Mouse (Mus musculus): ENCODE measurements around the gene Clk2.

Gene Clk2

DNA sequence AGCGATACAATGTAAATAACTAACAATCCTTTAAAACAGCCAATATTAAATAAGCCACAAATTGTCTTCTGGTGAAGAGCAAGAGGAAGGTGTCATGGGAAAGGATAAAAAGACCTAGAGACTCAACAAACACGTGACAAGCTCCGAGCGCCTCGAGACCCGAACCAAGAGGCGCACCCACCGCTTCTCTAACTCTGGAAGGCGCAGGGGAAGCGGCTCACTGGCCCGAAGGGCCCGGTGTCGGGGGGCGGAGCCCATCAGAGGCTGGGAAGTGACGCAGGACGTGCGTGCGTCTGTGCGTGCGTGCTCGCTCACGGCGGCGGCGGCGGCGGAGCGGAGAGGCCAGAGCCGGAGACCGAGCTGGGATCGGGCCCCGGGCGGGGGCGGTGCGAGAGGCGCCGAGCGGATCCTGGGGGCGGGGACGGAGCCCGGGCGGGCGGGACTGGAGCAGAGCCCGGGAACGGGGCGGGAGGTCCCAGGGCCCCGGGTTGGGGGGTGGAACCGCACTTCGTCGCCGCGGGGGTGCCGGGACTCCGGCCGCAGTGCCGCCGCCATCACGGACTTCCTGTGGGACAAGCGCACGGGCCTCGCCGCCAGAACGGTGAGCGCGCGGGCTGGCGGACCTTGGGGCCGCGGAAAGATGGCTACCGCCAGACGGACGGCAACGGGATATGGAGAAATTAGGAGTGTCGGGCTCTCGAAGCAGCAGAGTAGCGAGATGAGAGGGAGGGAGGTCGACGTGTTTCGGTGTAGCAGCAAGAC is at the start of gene Clk2:
Gene Clk2 (plus strand): TSS at position 290 of the 762 bp plus-strand sequence.
- DNase-seq: peak; percentile 97

DNA sequence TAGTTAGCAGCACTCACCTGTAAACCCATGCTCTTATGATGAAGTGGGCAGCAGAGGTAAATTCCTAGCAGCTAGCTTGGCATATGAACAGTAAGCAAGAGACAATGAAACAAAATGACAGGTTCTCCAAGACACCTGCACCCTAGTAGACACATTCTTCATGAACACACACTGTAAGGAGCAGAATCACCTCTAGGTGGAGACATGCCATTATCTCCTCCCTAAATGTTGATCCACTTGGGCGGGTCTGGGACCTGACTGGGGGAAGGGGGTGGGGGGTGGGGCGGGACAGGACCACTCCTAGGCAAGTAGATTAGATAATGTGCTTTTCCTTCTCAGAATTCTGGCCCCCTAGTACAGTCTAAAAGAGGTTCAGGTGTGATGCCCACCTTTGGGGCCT is 49.1 kb upstream of the Clk2 start:
- DNase-seq: peak; percentile 53

GRCm38 (mm10) chr3:89123313-89123712 is 41.3 kb upstream of the Clk2 start:
- no peak for DNase-seq

DNA sequence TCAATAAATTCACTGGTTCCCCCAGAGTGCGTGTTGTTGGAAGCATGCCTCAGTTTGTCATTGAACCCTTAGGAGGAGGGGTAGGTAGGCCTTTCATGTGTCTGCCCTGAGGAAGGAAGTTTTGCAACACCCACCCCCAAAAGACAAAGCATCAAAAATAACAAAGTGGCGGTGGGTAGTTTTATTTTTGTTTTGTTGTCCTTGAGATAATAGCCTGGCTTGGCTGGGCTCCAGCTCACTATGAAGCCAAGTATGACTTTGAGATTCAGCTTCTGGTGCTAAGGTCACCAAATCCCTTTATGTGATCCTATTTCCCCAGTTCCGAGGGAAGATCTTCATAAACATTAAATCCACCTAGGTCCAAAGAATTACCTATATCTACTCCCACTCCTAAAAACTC is 40.4 kb upstream of the Clk2 start:
- DNase-seq: no peak

- no peak for DNase-seq
Observed at GRCm38 (mm10) chr3:89125981-89126380, 38.6 kb upstream of the Clk2 start.

DNA sequence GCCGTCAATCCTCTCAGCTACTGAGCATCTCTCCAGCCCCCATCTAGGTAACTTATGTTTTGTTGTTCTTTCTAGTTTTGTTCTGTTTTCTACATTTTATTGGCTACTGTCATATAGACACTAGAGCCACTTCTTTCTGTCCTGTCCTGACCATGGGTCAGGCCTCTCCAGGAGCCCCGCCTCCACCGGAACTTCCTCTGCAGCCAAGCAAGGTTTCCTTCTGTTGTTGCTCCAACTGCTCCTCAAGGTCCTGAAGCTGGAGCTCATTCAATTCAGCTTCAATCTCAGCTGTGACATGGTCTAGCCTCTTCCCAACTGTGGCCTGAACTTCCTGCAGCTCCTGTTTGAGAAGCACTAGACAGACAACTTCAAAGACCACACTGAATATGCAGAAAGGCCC is 34.7 kb upstream of the Clk2 start:
- DNase-seq: no peak

GRCm38 (mm10) chr3:89131816-89132215 is 32.8 kb upstream of the Clk2 start:
- DNase-seq: no peak

- DNase-seq: peak; percentile 15
Observed at GRCm38 (mm10) chr3:89132285-89133062, 32.1 kb upstream of the Clk2 start.

DNA sequence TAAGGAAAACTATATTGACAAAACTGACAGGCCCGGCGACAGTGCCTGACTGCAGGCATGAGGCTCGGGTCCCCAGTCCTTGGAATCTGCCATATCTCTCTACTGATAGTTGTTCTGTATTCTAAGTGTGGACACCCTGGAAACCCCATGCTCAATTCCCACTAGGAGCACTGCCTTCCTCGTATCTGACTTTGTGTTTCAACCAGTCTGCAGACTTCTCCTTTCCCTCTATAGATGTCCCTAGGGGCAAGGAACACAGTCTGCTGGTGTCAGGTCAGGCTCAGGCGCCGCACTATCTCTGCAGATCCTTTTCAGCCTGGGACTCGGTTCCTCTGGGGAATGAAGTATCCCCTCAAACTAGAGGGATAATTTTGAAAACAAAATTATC is 31.5 kb upstream of the Clk2 start:
- DNase-seq: no peak

DNA sequence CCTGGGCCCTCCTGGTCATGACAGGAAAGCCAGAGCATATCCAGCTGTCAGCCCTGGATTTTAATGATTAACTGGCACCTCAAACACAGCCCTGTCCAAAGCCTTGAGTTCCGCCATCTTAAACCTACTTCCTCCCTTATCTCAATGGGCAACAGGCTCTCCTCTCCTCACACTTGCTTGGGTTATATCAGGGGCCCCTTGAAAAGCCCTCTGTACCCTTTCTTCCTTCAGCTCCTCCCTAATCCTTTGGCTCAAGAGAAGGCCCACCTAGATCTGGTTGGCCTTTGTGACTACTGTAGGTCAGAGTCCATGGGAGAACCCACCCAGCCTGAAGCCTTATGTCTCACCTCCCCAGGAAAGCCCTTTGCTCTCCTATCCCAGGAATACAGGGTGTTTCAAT is 30.8 kb upstream of the Clk2 start:
- no peak for DNase-seq

DNA sequence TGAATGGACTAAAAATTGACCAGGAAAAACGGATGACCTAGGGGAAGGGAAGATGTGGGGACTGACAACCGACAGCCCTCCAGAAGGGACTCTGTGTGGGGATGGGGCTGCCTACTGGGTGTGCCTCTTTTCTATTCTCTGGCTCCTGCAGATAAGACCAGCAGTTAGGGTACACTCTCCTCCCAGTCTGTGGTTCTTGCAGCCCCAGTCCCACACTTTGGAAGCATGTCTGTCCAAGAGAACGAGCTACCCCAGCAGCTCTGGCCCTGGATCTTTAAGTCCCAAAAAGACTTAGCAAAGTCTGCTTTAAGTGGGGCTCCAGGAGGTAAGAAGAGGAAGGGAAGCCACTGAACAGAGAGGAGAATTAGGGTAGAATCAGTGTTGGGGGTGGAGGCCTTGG is 28.6 kb upstream of the Clk2 start, which contains the start of gene Pklr:
Gene Pklr (plus strand): TSS at position 185 of the 400 bp plus-strand sequence.
- DNase-seq: no peak

GRCm38 (mm10) chr3:89136365-89136764 is 28.2 kb upstream of the Clk2 start:
- peak; percentile 69 for DNase-seq

DNA sequence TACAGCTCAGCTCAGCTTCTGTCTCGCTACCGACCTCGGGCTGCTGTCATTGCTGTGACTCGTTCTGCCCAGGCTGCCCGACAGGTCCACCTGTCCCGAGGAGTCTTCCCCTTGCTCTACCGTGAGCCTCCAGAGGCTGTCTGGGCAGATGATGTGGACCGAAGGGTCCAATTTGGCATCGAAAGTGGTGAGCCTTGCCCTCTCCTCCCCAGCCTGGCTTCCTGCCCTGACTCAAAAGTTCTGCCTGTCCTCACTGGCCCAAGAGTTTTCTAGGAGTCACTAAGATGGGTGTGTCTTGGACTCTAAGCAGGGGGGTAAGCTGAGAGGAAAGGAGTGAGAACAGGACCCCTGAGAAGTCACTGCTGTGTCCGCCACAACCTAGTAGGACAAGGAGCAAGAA is 19.8 kb upstream of the Clk2 start:
- no peak for DNase-seq

- DNase-seq: no peak
Observed at GRCm38 (mm10) chr3:89145566-89145965, 19.0 kb upstream of the Clk2 start.

DNA sequence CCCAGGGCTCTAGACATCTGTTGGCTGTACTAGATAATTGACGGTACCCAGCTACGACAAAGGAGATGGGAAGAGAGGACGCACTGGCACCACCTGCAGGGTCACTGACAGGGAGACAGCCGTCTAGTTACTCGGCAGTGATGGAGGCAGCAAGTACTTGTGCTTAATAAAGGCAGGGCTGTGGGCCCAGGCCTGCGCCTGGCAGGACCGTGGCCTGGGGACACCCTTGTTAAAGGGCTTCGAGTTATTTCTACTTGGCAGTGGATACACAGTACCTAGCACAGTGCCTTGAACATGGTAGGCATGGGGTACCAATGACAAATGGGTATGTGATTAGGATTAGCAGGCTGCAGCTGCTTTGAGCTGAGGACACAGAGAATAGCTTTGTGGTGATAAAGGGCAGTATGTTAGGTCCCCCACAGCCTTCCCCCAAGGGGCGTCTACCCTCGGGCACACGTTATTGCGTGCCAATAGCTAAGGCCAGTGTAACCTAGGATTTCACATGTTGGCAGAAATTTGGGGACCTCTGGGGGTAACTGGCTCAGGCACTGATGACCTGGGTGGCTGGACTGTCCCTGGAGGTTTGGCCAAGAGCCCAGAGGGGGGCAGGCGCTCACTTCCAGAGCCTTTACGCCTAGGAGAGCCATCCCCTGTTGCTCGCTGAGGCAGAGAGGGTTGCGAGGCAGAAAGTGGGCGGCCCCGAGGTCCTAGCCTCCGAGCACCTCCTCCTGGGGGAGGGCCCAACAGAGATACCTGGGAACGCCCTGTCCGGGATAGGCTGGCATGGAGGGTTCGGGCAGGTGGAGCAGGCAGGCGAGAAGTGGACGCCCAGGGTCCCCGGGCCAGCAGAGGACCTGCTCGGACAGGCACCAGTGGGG is 17.3 kb upstream of the Clk2 start:
- no peak for DNase-seq

DNA sequence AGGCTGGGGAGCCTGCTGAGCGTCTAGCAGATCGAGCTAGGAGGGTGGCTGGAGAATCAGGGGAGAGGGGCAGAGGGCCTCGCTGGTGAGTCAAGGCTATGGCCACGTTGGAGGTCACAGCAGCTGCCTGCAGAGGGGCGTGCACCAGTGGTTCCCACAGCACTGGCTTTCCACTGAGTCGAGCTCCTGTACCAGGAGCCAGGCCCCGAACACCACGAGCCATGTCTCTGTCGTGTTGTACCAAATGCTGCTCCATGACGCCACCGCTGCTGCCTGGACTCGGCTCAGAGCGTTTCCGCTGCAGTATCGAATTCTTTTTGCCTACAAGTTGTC is 16.6 kb upstream of the Clk2 start:
- no peak for DNase-seq

DNA sequence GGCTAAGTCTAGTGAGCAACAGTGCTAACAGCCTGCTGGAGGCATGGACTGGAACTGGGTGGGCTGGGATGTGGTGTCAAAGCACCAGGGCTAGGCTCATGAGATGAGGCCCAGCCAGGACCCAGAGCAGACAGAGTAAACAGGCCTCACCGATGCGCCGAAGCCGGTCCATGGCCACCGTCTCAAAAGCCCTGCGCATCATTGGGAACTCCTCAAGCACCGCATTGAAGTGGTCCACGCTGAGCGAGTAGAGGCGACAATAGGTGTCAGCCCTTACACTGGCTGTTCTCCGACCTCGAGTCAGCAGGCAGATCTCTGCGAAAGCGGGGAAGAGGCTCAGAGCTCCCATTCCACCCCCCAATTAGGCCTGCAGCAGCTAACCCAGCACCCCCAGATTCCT is 16.0 kb upstream of the Clk2 start:
- DNase-seq: no peak

- DNase-seq: no peak
Observed at GRCm38 (mm10) chr3:89152084-89152835, 12.3 kb upstream of the Clk2 start.

DNA sequence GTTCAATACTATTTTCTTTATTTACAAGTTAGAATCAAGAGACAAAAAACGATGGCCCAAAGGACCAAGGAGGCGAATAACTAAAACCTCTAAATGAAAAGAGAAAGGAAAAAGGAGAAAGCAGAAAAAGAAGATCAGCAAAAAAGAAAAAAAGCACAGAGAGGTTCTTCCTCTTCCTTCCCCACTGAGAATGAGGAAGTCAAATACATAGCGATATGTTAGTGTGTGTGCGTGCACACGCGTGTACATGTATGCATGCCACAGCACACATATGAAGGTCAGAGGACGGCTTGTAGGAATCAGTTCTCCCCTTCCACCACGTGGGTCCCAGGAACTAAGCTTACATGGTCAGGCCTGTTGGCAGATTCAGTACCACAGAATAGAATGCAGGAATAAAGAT is 7.6 kb upstream of the Clk2 start:
- DNase-seq: no peak

GRCm38 (mm10) chr3:89158651-89159050 is 5.9 kb upstream of the Clk2 start:
- DNase-seq: no peak

GRCm38 (mm10) chr3:89159211-89159610 is 5.4 kb upstream of the Clk2 start:
- peak; percentile 56 for DNase-seq

- peak; percentile 87 for DNase-seq
Observed at GRCm38 (mm10) chr3:89159616-89160344, 4.8 kb upstream of the Clk2 start, which contains the start of gene Hcn3. TSS of gene Hcn3 (minus strand) at chr3:89160196.
